Mouse (Mus musculus) layer of hippocampus, adult 9-11 months (tissue): Measurements from ENCODE around the gene Dmgdh.

ENCODE experiments used
- DNase-seq: peaks from one replicate; pipeline ENCODE4 v3.0.0; 2022

Gene Dmgdh

DNA sequence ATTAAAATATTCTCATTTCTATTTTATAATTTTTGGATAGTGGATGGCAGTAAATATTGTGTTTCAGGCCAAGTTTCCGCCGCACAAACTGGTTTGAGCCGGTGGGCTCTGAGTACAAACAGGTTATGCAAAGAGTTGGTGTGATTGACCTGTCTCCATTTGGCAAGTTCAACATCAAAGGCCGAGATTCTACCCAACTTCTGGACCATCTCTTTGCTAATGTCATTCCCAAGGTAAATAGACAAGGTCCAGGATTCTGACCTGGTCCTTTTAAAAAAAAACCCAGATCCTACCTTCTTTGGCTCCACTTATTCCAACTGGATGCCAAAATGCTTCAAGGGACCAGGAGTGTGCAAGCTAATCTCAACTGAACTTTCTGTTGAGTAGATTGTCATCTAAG, 37.0 kb downstream of the Dmgdh start:
- DNase-seq: no peak

DNA sequence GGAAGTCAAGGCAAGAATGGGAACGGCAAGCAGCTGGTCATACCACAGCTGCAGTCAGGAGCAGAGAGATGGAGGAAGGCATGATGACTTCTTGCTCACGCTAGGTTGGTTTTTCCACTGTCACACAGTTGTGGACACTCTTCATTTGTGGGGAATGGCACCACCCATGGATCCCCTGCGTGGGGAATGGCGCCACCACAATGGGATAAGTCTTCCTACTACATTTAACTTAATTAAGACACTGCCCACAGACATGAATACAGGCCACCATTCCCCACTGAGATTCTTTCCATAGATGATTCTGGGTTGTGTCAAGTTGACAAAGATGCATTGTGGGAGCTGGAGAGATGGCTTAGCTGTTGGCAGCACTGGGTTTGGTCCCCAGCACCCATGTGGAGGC, 38.1 kb downstream of the Dmgdh start:
- no peak for DNase-seq

DNA sequence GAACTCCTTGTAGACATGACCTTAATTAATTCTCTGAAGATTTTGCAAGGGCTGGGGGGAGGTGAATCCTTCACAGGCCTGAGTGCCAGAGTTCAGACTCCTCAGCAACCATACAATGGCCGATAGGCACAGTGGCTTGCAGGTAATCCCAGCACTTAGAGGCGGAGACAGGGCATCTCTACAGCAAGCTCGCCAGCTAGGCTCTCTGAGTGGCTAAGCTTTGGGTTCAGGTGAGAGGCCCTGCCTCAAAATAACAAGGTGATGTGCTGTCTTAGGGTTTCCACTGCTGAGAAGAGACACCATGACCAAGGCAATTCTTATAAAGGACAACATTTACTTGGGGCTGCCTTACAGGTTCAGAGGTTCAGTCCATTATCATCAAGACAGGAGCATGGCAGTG, 39.6 kb downstream of the Dmgdh start:
- DNase-seq: no peak

DNA sequence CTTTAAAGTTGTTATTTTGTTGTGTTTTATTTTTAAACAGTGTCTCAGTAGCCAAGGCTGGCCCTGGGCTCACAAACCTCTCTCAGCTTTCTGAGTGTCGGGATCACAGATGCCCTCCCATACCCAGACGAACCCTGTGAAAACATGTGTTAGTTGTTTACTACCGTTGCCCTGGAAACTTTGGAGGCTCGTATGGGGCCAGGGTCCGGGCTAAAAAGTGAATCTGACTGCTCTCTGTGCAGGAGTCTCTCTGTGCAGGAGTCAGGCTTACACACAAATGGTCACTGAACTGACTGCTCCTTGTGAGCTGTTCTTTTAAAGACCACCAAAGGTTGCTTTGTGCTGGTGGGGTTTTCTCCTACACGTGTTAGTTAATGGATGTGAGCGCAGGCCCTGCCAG, 42.9 kb downstream of the Dmgdh start:
- no peak for DNase-seq

DNA sequence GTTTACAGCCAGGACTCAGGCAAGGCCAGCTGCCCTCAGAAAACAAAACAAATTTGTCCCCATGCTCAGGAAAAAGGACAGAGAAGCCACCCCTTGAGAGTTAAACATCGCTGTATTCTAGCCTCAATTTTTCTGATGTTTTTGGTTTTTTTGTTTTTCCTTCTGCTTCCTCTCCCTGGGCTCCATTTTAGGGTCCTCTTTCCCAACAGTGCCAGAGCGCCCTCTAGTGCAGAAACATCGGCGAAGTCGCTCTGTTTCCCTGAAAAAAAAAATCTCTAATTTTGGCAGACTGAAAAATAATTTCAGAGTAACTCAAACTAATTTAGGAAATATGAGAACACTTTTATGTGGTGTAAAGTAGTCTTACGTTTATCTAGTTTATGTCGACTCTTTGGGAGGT, 44.7 kb downstream of the Dmgdh start:
- peak; percentile 17 for DNase-seq

DNA sequence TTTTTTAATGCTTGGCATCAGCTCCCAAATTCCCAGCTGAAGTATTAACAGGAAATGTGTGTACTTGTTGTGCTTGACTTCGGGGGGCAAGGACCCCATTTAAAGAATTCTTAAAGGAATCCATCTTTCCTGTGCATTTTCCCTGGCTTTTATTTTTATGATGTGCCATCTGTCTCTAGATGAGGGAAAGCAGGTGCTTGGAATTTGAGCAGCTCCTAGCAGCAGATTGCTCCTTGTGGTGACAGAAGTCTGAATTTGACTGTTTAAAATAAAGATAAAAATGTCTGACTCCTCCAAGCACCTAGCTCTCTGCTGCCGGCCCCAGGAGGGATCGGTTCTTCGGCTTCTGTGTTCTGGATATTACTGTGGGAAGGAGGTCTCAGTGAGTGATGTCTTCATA, 47.7 kb downstream of the Dmgdh start:
- peak; percentile 46 for DNase-seq

DNA sequence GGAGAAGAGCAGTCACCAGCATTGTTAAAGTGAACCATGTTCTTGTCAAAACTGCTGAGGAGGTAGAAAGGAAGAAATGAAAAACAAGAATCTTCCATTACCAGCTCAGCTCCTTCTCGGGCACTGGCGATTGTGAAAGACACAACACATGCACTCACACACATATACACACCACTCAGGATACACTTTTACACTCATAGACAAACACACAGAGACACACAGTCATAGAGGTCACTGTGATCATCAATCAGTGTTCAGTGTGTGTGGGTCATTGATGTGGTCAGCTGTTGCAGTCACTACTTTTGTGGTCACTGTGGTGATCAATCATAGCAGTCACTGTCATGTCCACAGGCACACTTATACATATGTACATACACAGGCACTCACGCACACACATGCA, 49.2 kb downstream of the Dmgdh start:
- no peak for DNase-seq

DNA sequence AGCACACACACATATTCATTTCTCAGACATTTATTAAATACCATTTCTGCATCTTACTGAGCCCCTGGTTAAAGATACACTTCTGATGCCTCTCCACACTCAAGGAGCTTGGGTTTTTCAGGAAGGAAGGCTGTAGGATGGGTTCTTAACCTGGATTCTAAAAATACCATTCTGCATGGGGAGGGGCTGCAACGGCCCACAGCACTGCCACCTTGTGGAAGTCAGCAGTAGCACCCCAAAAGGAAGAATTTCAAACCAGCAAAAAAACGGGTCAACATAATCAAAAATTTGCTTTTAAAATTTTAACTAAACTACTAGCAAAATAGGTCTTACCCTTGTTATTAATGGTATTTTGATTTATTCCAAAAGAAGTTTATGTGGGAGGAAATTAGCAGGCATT, 50.0 kb downstream of the Dmgdh start:
- no peak for DNase-seq

DNA sequence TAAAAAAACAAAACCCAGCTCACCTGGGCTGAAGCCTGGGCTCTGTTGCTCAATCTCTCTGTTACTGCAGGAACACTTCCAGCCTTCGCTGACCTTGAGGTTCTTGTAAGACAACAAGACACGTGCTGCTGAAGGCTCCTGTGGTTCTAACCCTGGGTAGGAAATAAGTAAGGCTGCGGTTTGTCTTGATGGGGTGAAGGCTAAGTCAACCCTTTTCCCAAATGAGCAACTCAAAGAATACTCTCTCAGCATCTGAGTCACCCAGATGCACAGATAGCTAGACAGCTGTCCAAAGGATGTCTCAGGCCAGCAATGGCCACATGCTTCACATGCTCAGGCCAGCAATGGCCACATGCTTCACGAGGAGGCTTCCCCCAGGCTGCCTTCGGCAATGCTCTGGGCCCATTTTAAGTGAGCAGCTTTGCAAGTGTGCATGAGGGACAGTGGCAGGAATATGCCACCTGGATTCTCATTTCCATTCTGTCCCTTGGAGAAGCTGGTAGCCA, 61.0 kb downstream of the Dmgdh start:
- no peak for DNase-seq

DNA sequence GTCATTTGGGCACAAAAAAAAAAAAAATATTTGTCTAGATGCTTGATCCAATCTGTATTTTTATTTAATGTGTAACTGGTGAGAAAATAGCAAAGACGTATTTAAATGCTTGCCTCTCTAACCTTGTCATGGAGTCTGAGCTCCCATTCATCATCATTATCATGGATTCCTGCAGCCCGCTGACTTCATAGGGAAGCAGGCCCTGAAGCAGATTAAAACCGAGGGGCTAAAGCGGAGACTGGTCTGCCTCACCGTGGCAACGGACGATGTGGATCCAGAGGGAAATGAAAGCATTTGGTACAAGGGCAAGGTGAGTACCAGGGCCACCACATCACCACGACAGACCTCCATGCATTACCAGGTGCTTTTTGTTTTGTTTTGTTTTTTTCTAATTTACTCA, 69.9 kb downstream of the Dmgdh start:
- DNase-seq: no peak

DNA sequence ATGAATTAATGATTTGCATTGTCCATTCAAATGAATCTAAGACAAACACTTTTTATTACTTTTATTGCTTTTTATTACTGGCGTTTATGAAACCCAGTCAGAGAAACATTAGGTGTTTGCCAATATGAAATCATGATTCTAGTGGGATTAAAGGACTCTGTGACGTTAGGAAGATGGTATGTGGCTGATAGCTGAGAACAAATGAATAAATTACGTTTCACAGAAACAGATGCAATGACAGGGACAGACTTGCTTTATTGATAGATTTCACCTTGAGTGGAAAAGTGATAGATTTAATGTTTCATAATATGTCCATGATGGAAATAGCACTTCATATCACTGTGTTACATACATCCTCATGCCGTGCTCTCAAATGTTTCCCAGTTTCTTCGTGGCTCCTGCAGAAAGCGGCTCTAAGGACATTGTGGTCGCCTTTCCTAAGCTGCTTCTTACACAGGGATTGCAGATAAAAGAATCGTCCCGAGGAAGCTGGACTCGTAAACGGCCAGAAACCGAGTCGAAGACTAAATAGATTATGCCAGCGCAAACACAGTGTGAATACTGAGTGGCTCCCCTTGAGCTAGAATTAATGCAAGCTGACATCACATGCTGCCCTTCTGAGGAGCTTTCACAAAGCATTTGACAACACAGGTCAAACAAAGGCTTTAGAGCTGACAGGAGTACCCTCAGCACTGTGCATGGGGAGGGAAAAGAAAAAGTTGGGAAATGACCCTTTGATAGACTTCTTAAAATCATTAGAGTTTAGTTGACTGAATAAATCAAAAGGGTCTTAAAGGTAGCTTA, 78.6 kb downstream of the Dmgdh start:
- DNase-seq: no peak

DNA sequence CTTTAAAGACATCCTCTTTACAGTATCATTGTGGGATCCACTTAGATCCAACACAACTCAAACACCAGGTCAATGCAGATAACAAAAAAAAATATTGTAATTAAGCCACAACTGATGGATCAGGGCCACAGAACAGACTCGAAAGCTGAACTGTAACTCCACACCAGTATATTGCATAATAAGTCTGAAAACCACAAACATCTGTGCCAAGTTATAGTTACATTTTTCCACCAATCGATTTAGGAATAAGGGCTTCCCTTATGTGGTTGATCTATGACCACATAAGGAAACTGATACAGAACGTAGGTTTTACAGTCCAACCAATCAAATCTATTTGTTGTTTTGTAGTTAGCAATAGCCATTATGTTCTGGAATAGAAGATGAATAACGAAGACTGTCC, 80.9 kb downstream of the Dmgdh start:
- no peak for DNase-seq

DNA sequence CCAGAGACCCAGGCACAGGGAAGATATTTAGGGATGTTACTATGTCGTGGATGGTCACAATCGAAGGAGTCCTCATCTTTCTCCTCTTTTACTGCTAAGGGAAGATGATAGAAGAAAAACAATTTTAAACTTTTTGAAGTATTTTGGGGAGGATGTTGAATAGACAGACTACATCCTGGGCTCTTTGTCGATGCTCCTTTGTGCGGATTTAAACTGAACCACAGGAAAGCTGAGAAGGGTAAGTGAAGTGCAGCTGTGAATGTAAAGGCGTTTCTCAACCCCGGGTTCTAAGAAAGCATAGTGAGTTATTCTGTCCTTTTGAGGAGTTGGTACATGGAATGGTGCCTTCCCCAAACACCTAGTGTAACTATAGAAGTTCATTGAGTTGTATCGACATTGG, 82.4 kb downstream of the Dmgdh start:
- DNase-seq: no peak

DNA sequence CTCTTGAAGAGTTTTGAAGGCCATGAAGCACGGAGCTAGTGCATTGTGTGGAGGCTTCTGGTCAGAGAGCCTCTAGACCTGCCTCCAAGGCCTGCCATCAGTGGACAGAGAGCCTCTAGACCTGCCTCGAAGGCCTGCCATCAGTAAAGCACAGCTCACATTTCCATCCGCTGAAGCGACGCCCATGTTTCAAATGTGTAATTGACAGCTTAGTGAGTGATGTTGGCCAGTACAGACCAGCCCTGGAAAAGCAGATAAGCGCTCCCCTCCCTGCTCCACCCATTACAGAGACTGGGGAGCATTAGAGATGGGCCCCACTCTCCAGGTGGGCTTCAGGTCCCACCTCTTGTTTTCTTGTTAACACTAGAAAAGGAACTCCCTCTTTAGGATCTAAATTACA, 83.3 kb downstream of the Dmgdh start:
- DNase-seq: no peak

DNA sequence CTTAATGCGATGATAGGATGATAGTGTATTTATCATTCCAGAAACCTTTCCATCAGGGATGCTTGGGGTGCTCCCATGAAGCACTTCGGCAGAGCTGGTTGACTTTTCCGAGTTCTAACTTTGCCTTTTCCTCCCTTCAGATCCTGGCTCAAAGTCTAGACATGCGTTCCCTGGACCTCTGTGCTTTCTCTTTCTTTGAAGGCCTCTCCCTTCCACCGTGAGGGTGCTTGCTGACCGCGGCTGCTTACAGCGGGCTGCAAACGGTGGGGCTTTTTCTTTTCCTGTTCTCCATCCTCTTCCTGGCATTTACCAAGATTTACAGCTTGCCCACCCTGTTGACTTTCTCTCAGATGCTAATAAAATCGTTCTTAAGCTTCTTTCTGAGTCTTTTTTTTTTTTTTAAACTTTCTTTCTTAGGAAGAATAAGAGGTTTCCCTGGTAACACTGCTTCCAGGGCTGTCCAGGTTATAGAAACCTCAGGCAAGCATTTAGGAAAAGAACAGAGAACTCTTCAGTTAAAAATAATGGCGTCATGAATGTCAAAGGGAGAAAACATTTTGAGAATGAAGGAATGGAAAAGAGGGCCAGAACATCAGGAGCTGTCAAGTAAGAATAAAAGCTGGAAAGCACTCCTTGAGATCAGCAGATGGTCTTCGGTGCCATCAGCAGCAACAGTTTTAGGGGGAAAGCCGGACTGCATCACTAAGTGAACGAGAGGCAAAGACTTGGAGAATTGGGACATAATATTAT, 84.1 kb downstream of the Dmgdh start:
- no peak for DNase-seq

DNA sequence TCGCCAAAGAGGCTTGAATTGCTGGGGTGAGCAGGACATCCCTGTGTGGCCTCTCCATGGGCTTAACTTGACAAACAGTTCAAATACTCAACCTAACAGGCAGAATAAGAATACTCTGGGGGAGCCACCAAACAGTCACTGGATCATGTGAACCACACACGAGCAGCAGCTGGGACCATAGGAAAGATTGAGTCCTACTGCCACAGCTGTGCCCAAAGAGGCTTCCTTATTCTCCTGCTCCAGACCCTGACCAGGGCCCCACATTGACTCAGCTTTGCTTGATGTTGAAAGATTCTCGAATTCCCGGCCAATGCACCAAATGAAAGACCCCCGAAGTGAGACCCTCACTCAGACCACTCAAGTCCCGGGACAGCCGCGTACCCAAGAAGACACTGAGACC, 87.6 kb downstream of the Dmgdh start:
- no peak for DNase-seq

DNA sequence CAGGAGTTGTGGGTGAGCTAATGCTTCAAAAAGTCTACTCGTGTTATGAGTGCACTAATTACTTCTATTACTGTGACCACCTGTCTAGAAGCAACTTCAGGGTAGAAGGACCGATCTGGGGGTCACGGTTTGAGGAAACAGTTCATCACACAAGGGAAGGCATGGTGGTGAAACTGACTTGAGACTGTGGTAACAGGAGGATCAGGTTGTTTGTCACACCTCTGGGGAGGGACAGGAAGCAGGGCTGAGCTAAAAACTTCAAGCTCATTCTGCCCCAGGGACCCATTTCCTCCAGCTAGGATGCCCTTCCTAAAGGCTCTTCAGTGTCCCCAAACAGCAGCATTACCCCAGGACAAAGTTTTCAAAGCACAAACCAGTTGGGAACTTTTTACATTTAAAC, 88.6 kb downstream of the Dmgdh start:
- no peak for DNase-seq

DNA sequence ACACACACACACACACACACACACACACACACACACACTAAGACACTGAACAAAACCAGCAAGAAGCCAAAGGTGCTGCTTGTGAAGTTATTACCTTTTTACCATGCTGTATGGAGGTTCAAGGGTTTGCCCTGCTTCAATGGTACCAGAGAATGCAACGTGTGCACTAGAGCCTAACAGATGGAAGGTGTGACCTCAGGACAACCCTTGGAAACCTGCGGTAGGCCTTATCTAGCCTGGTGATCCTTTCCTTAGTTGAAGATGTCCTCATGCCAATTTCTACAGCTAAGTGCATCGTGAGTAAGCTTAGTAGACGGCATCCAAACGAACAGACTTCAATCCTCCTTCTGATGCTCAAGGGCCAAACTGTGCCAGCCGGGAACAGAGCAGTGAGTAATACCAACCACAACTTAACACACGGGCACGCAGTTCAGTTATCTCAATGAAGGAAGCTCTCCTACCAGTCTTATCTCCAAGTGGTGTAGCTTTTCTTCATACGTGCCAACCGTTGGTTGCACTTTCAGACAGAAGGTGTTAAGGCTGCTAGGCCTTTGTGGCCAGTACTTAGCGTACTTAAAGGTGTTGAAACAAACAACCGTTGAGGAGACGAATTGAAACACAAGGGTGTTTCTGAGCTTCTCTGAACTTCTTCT, 90.2 kb downstream of the Dmgdh start:
- no peak for DNase-seq

DNA sequence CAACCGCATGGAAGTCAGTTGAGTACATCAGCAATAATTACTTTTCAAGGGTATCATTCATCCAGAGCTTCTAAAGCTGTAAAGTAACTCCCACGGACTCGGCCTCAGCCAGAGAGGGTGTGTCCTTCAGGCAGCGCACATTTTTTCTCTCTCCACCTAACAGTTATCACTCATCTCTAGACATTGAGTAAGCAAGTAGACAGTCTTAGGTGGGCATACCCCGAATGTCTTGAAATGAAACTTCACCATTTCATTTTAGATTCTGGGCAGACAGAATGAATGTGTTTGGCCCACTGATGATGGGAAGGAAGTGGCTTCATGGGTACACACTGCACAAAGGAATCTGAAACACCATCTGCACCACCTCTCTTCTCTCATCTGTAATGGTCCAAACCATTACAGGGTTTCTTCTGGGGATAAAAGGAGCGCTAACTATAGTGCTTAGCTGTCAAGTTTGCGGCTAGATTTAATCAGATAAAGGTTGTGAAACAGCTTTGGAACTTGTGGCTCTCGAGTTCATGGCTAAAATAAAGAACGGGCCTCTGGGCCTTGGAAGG, 96.9 kb downstream of the Dmgdh start:
- no peak for DNase-seq

DNA sequence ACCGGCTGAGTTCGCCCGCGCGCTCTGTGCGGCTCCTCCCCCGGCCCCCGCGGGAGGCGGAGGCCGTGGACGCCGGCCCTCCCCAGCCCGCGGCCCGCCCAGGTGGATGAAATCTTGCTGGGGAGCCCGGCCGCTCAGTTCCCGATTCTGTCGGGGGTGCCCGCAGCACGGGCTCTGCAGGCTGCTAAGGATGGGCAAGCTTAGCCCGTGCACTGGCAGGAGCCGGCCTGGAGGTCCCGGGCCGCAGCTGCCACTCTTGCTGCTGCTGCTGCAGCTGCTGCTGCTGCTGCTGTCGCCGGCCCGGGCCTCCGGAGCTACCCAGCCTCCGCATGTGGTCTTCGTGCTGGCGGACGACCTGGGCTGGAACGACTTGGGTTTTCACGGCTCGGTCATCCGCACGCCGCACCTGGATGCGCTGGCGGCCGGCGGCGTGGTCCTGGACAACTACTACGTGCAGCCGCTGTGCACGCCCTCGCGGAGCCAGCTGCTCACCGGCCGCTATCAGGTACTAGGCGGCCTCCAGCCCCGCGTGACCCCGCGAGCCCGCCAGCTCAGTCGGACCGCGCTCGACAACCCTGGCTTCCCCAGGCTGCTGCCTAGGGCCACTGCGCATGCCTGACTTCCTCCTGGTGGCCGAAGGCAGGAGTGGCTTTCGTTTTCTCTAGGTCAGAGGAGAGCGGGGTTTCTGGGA, 97.5 kb downstream of the Dmgdh start, which contains the start of gene Arsb:
Arsb (plus strand) TSS at position 43 of the 691 bp plus-strand sequence.
- DNase-seq: peak; percentile 86

DNA sequence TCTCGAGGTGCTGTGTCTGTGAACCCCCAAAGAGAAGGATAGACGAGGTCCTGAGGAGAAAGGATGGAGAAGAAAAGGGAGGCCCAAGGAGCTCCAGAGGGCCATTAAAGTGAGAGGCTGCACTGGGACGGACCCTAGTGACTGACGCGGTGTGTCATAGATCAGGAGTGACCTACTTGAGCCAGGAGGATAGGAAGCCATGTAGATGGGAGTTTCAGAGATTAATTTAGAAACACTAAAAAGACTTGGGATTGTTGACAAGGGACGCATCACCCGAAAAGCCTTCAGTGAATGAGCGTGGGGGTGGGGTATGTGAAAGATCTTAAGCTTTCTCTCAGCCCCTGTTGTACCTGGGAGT, 98.0 kb downstream of the Dmgdh start:
- peak; percentile 20 for DNase-seq

DNA sequence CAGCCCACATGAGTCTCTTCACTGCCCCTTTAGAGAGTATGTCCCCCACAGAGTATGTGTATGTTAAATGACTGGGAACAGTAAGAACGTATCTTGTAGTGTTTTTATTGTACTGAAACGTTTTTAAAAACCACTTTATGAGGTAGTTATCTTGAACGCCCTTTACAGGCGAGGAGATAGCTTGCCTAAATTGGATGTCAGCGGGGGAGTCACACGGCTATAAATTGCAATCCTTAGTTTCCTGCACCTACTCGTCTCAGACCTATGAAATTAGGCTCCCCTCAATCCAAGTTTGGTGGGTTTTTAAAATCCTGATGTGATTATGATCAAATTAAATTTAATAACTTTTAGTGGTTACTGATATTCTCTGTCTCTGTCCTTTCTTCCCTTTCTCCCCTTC, 98.6 kb downstream of the Dmgdh start:
- DNase-seq: no peak
